Mouse (Mus musculus): ENCODE measurements around the gene Gm38655.
"Not testable (repeated sequence)": the region's sequence is repeated elsewhere in the genome, so short reads cannot be mapped to it uniquely, and the experiment has no call there.

The Gm38655 gene

GRCm38 (mm10) chr17:25165970-25166671, 9.2 kb downstream of the Gm38655 start:
- DNase-seq = no peak

GRCm38 (mm10) chr17:25164770-25165169, 10.5 kb downstream of the Gm38655 start:
- DNase-seq = no peak

GRCm38 (mm10) chr17:25163387-25163786, 11.9 kb downstream of the Gm38655 start:
- DNase-seq = no peak

- DNase-seq = no peak
Observed at GRCm38 (mm10) chr17:25162161-25162560, 13.1 kb downstream of the Gm38655 start, which contains the start of gene Ccdc154. Gene Ccdc154 (plus strand): TSS chr17:25162461.

- no peak for DNase-seq
Observed at GRCm38 (mm10) chr17:25139960-25140359, 35.3 kb downstream of the Gm38655 start.

- DNase-seq = no peak
Observed at GRCm38 (mm10) chr17:25138803-25139202, 36.5 kb downstream of the Gm38655 start.

GRCm38 (mm10) chr17:25135622-25136021, 39.6 kb downstream of the Gm38655 start:
- no peak for DNase-seq

- peak; percentile 89 for DNase-seq
Observed at GRCm38 (mm10) chr17:25133275-25133698, 42.0 kb downstream of the Gm38655 start, which contains the start of gene Clcn7. Gene Clcn7 (plus strand): TSS chr17:25133391.

GRCm38 (mm10) chr17:25130060-25130459, 45.2 kb downstream of the Gm38655 start:
- no peak for DNase-seq

GRCm38 (mm10) chr17:25127681-25128080, 47.6 kb downstream of the Gm38655 start:
- DNase-seq = no peak

- no peak for DNase-seq
Observed at GRCm38 (mm10) chr17:25127079-25127478, 48.2 kb downstream of the Gm38655 start.

GRCm38 (mm10) chr17:25125442-25126060, 49.7 kb downstream of the Gm38655 start:
- not testable (repeated sequence) for DNase-seq

- peak; percentile 53 for DNase-seq
Observed at GRCm38 (mm10) chr17:25123979-25124378, 51.3 kb downstream of the Gm38655 start.

All from thymus, postnatal 14 days (tissue).